19 mouse cellular contexts compared by ENCODE assay signal in genomic region chr13:90280976-90281375, GRCm38 (mm10).
"Had no signal": no experiment of that assay in that cellular context is flagged by ENCODE, and none has a peak within 500 bp of the region (broad histone marks: within the 10 kb centered on the region; RNA-seq: fewer than 3 reads in every experiment).

No protein-coding gene starts in this region.

- H3K36me3 ChIP-seq: limb, embryonic 13.5 days; liver, embryonic 13.5 days; midbrain, embryonic 12.5 days; midbrain, embryonic 15.5 days; neural tube, embryonic 12.5 days; neural tube, embryonic 15.5 days; stomach, embryonic 15.5 days had no signal

- H3K4me1 ChIP-seq: liver, embryonic 13.5 days; neural tube, embryonic 12.5 days; neural tube, embryonic 15.5 days; stomach, embryonic 15.5 days had no signal

- H3K27me3 ChIP-seq: limb, embryonic 13.5 days; liver, embryonic 13.5 days; midbrain, embryonic 12.5 days; midbrain, embryonic 15.5 days; neural tube, embryonic 12.5 days; neural tube, embryonic 15.5 days; stomach, embryonic 15.5 days had no signal

- H3K4me2 ChIP-seq: limb, embryonic 13.5 days; liver, embryonic 13.5 days; midbrain, embryonic 12.5 days; midbrain, embryonic 15.5 days; neural tube, embryonic 12.5 days; neural tube, embryonic 15.5 days; stomach, embryonic 15.5 days had no signal

- H3K9ac ChIP-seq: limb, embryonic 13.5 days; liver, embryonic 13.5 days; midbrain, embryonic 12.5 days; midbrain, embryonic 15.5 days; neural tube, embryonic 12.5 days; neural tube, embryonic 15.5 days; stomach, embryonic 15.5 days had no signal

- DNase-seq: kidney, adult 2 months; kidney, postnatal 36 days; layer of hippocampus, postnatal 36 days; liver; liver, embryonic 13.5 days; lung, adult 2 months; right cerebral cortex, adult 18-20 months; right cerebral cortex, postnatal 25 days; spleen, adult 18-20 months; thymus, postnatal 25 days had no signal

- H3K9me3 ChIP-seq: liver, embryonic 13.5 days; midbrain, embryonic 12.5 days; midbrain, embryonic 15.5 days; neural tube, embryonic 12.5 days; neural tube, embryonic 15.5 days; stomach, embryonic 15.5 days had no signal

- H3K27ac ChIP-seq: kidney, postnatal 0 days; left cerebral cortex, adult 2 months; limb, embryonic 13.5 days; liver, embryonic 13.5 days; macrophage; midbrain, embryonic 12.5 days; midbrain, embryonic 15.5 days; neural tube, embryonic 12.5 days; neural tube, embryonic 15.5 days; stomach, embryonic 15.5 days had no signal

- H3K4me3 ChIP-seq: left cerebral cortex, adult 2 months; limb, embryonic 13.5 days; liver, embryonic 13.5 days; midbrain, embryonic 12.5 days; midbrain, embryonic 15.5 days; neural tube, embryonic 12.5 days; neural tube, embryonic 15.5 days; stomach, embryonic 15.5 days had no signal
